Mouse (Mus musculus) naive thymus-derived CD4-positive, alpha-beta T cell, adult 2 months (primary cell): ENCODE measurements at regions not wholly inside any gene's neighbourhood (a gene's known extent, or its start where the extent isn't known, plus 50 kb on each side); places are given as distances from the start of the nearest gene placed in this dataset.
"Not testable (repeated sequence)": the region's sequence is repeated elsewhere in the genome, so short reads cannot be mapped to it uniquely, and the experiment has no call there.

Experiments used
- DNase-seq: peaks from one replicate; pipeline ENCODE4 v3.0.0-alpha.2; 2011; ENCODE audit warnings: low read depth

DNA sequence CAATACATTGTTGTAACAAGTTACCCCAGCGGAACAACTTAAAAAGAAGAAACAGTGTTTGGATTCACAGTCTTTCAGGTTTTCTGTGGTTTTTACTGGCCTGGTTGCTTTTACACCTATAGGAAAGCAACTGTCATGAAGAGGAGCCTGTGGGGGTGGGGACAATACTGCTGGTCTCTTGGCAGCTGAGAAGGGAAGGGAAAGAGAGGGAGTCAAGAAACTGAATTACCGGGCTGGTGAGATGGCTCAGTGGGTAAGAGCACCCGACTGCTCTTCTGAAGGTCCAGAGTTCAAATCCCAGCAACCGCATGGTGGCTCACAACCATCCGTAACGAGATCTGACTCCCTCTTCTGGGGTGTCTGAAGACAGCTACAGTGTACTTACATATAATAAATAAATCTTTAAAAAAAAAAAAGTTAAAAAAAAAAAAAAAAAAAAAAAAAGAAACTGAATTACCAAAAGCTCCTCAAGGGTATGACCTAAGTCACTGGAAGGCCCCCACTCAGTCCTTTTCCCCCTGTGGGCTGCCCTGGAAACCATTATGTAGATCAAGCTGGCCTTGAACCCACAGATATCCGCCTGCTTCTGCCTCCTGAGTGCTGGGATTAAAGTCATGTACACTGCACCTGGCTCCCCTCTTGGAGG lies 114.3 kb upstream of the Nebl start:
- DNase-seq: not testable (repeated sequence)

DNA sequence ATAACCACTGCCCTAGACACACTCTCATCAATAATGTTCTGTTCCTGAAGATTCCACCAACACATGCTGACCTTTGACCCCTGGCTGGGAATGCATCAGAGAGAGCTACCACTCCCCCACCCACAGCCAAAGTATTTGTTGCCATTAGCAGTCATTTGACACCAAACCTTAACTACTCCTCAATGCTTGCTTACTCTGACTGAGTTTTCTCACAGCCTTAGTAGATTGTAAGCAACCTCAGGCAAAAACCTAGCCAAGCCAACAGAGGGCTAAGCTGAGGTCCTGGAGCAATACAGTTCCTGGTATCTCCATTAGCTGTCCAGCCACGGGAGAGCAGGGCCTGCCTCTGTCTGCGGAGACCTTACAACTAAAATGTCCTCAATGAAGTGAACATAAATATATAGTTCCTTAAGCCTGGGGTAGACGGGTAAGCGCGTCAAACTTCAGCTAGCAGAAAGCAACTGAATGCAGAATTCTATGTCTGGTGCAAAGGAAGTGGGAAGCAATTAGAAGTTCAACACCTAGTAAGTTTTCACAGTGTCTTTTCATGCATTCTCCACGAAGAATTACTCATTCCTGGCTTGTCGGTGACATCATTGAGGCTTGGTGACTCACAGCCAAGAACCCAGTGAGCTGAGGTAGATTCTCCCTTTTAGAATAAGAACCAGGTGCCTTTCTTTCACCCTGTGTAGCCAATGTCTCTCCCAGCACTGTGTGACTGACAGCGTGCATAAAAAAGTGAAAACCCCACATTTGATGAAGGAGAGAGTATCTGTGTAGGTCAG lies 113.6 kb upstream of the Nebl start:
- no peak for DNase-seq

GRCm38 (mm10) chr2:17841963-17842362 lies 110.7 kb upstream of the Nebl start:
- DNase-seq: peak; percentile 14

- DNase-seq: no peak
Observed at GRCm38 (mm10) chr2:17841546-17841945, 110.3 kb upstream of the Nebl start.

DNA sequence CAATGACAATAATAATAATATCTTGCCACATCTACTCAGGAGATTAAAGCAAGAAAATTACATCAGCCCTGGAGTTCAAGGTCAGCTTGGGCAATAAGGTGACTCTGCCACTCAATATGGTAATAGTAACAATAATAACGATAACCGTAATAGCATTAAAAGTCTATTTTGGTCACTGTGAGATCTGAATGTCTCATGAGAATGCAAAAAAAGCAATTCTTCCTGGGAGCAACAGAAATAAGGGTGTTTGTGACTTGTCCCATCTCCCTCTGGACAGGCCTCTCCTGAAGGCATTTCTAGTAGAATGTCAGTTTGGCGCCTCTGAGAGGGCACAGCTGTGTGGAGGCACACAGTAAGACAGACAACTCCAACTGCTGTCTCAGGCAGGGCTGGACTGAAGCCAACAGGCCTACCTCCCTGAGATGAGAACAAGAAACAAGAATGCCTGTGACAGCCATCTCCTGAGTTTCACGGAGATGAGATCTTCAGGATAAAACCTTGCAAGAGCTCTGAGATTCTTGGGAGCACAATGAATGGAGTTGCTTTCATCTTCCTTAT lies 109.8 kb upstream of the Nebl start:
- DNase-seq: no peak

DNA sequence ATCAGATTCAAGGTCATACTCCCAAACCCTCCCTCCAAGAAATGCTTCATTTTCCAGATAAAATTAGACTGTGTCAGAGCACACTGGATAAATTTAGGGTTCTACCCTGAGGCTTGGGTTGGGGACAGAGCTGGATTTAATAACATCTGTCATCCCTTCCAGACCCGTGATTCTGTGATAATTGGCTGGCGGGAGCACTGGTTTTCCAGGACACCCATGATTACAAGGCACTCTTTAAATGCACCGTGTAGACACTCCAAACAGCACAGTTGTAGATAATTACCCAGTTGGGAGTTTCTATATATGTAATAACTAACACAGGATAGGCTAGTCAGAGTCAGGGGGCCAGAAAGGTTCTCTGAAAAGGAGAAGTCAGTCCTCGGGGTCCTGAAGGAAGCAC lies 108.4 kb upstream of the Nebl start:
- no peak for DNase-seq

- DNase-seq: no peak
Observed at GRCm38 (mm10) chr2:17838859-17839581, 107.8 kb upstream of the Nebl start.

DNA sequence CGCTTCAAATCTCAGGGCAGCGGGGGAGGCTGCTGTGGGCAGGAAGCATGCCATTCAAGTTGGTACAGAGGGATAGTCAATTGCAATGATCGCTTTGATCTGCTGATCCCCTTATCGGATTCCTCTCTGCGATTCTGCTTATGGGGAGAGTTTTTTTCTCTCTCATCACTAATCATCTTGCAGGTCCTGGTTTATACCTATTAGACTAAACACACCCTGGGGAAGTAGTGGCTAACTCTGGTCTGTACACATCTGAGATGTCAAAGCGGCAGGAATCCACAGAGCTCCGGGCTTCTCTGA lies 107.1 kb upstream of the Nebl start:
- DNase-seq: no peak

- no peak for DNase-seq
Observed at GRCm38 (mm10) chr2:17837541-17838380, 106.5 kb upstream of the Nebl start.

- peak; percentile 13 for DNase-seq
Observed at GRCm38 (mm10) chr2:17832726-17833125, 101.5 kb upstream of the Nebl start.

GRCm38 (mm10) chr2:17830216-17830615 lies 99.0 kb upstream of the Nebl start:
- DNase-seq: no peak

DNA sequence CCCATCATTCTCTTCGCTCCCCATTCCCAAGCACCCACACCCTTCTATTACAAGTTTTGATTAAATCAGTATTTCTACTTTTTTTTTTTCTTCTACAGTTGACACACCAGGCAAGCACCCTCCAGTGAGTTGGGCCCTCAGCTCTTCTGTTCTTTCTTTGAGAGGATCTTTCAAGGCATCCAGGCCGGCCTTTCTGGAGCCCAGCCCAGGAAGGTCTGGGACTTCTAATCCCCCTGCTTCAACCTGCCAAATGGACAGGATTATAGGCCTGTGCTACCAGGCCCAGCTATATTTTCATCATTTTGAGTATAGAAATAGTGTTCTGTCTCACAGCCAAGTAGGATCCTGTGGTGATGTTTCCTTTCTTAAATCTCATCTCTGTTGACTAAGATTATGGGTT lies 94.0 kb upstream of the Nebl start:
- DNase-seq: no peak

- no peak for DNase-seq
Observed at GRCm38 (mm10) chr2:17824176-17824575, 92.9 kb upstream of the Nebl start.

DNA sequence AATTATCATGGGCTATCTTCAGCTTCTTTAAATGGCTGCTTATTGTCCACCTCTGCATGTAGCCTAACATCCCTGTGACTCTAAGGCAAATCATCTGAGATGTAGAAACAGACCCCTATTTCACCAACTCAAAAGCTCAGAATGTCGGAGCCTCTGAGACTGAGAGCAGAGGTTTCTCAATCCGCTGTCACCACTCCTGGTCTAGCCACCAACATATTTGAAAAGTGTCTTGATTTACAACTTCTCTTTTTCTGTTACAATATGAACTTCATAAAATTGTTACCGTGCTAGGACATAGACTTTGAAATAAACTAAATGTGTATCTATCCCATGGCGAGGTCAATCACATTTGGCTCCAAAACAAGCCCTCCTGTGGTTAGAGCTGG lies 91.3 kb upstream of the Nebl start:
- DNase-seq: no peak

DNA sequence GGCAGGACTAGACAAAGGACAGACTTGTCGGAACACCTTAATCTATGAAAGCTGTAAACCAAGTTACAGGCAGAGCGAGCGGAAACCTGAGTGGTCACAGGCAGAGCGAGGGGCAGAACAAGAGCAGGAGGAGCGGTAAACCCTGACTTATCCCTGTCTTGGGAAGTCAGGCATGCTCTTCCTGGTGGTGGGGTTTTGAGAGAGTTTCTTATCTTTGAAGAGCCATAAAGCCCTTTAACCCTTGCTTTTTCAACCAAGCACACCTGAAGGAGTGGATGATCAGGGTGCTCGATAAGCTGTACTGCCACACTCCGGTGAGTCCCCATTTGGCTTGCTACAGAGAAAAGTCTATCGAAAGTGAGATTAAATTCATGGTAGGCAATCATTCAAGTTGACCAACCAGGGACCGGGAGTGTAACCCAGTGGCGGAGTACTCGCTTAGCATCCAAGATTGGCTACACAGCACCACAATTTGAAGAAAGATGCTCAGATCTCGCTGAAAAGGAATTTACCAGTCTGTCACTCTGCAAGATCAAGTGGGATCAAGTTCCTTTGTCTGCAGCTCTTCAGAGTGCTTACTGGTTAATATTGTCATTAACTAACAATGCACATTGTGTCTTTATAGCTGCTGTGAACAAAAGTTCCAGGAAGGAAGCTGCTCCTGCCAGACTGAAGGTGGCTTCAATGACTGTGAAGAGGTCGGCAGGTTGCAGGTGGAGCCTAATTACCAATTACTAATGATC lies 90.8 kb upstream of the Nebl start:
- DNase-seq: no peak

- no peak for DNase-seq
Observed at GRCm38 (mm10) chr2:17811943-17812670, 80.8 kb upstream of the Nebl start.
